Comparison of ENCODE assay signal across 11 mouse cellular contexts in genomic region chr5:139947446-139947845, GRCm38 (mm10). TPM values are rescaled to one million over a fixed set of nuclear protein-coding genes. Genes with fewer than 3 reads are reported as not detected.
A peak's percentile ranks its signal among the peaks of the same experiment; 100 is the strongest.
DNase-seq lines count a peak whose midpoint lies in the region; ATAC-seq and TF ChIP-seq lines count a peak whose summit lies in the region.
"Had no signal": no experiment of that assay in that cellular context is flagged by ENCODE, and none has a peak within 500 bp of the region (broad histone marks: within the 10 kb centered on the region; RNA-seq: fewer than 3 reads in every experiment).

No protein-coding gene starts in this region.

- H3K4me3 ChIP-seq in hindbrain, postnatal 0 days (ENCODE audit: low read length), result no peak overlapping the region
- H3K4me3 ChIP-seq in hindbrain, embryonic 13.5 days, result no peak overlapping the region
- H3K4me3 ChIP-seq: embryonic facial prominence, embryonic 10.5 days had no signal

- peaks cover 6% of the 10 kb centered on the region; the same call in 1 of the 2 replicates for H3K4me1 ChIP-seq in hindbrain, postnatal 0 days (ENCODE audit: insufficient read depth, low read length)
- H3K4me1 ChIP-seq in hindbrain, embryonic 13.5 days (replicated peaks), result peaks cover 46% of the 10 kb centered on the region

- no peaks in the 10 kb centered on the region for H3K27me3 ChIP-seq in hindbrain, postnatal 0 days (ENCODE audit: insufficient read depth, low read length)
- H3K27me3 ChIP-seq in hindbrain, embryonic 13.5 days, result 0 out of 2 replicates have a peak, but pooled peaks cover 3% of the 10 kb centered on the region

- no peak for ATAC-seq in hindbrain, postnatal 0 days
- no peak for ATAC-seq in hindbrain, embryonic 13.5 days (ENCODE audit: low FRiP score)
- ATAC-seq in granulocyte monocyte progenitor cell, adult 5-6 weeks (replicated peaks; ENCODE audit: poor library complexity, severe bottlenecking), result no peak

- TF ChIP-seq CTCF in hindbrain, postnatal 0 days (IDR thresholded peaks at IDR 0.05; ENCODE audit: low read depth), result peak; percentile 65

- DNase-seq in hindbrain, postnatal 0 days (ENCODE audit: low spot score), result no peak
- DNase-seq in thymus, postnatal 0 days (ENCODE audit: low spot score), result peak; percentile 58
- no peak for DNase-seq in thymus, adult 18-20 months
- DNase-seq in embryo, embryonic 9.5 days (ENCODE audit: extremely low spot score), result peak; percentile 29
- no peak for DNase-seq in urinary bladder, postnatal 36 days (ENCODE audit: low spot score in 2 of 2)
- DNase-seq in layer of hippocampus, postnatal 25 days (ENCODE audit: extremely low spot score in 1 of 2, low spot score in 1 of 2), result no peak
- DNase-seq: gastrocnemius, postnatal 36 days; kidney, adult 18-20 months had no signal

- no peak overlapping the region for H3K27ac ChIP-seq in hindbrain, postnatal 0 days
- H3K27ac ChIP-seq in hindbrain, embryonic 13.5 days, result no peak overlapping the region
- H3K27ac ChIP-seq: embryonic facial prominence, embryonic 10.5 days had no signal

- no peaks in the 10 kb centered on the region for H3K9me3 ChIP-seq in hindbrain, postnatal 0 days (ENCODE audit: low read length)
- no peaks in the 10 kb centered on the region for H3K9me3 ChIP-seq in hindbrain, embryonic 13.5 days
- H3K9me3 ChIP-seq: embryonic facial prominence, embryonic 10.5 days had no signal

- H3K36me3 ChIP-seq in hindbrain, postnatal 0 days (ENCODE audit: insufficient read depth, low read length), result no peaks in the 10 kb centered on the region
- no peaks in the 10 kb centered on the region for H3K36me3 ChIP-seq in hindbrain, embryonic 13.5 days
- H3K36me3 ChIP-seq: embryonic facial prominence, embryonic 10.5 days had no signal

- 98% methylated on average over 5 of the region's 5 CpGs for WGBS in hindbrain, postnatal 0 days
- 95% methylated on average over 5 of the region's 5 CpGs for WGBS in hindbrain, embryonic 13.5 days

- H3K9ac ChIP-seq in hindbrain, postnatal 0 days (replicated peaks; ENCODE audit: low read length), result no peak overlapping the region
- H3K9ac ChIP-seq in hindbrain, embryonic 13.5 days, result no peak overlapping the region

- no peak overlapping the region for H3K4me2 ChIP-seq in hindbrain, postnatal 0 days (ENCODE audit: low read depth, low read length)
- no peak overlapping the region for H3K4me2 ChIP-seq in hindbrain, embryonic 13.5 days

RNA-seq across cellular contexts. Expression of gene Elfn1, which starts 39.7 kb away (rescaled TPM):
- 26.0 and 45.1 TPM in 2 replicates for total RNA-seq in hindbrain, postnatal 0 days (2014; rRNA removed)
- 2.3 and 3.3 TPM in 2 replicates for polyA plus RNA-seq in hindbrain, postnatal 0 days (2015; fragmentation: Nextera tagmentation; extraction: Ambion mirVana)
- polyA plus RNA-seq in hindbrain, embryonic 13.5 days (2015; fragmentation: Nextera tagmentation; extraction: Ambion mirVana), result 1.3 and 1.4 TPM in 2 replicates
- polyA plus RNA-seq in thymus, postnatal 0 days (2015; fragmentation: Nextera tagmentation; extraction: Ambion mirVana), result 0.21 and 0.35 TPM in 2 replicates
- total RNA-seq in granulocyte monocyte progenitor cell, adult 5-6 weeks (2014; fragmentation: Nextera tagmentation), result not detected in 2 replicates
- not detected in 2 replicates for total RNA-seq in granulocyte monocyte progenitor cell, adult 5-6 weeks (2017)
- 10 to 100 TPM; 27.4 to 29.4 TPM for total RNA-seq in layer of hippocampus, postnatal 25 days (2021)
- total RNA-seq: gastrocnemius, postnatal 36 days had no signal

Comparison
In these comparisons a context has a peak if more than half of its experiments do, and no peak if none do; other contexts are left out.
1. DNase-seq: peak in thymus, postnatal 0 days (single experiment) and embryo, embryonic 9.5 days (single experiment); none in hindbrain, postnatal 0 days (single experiment), thymus, adult 18-20 months (0 of 2), urinary bladder, postnatal 36 days (0 of 2) and layer of hippocampus, postnatal 25 days (0 of 2).
2. RNA of gene Elfn1, which starts 39.7 kb away (total RNA-seq): 26.0 to 45.1 TPM in hindbrain, postnatal 0 days and 27.4 to 29.4 TPM in layer of hippocampus, postnatal 25 days; not detected in granulocyte monocyte progenitor cell, adult 5-6 weeks; every median in the first group is over 10 times any median in the second.